Mouse (Mus musculus): Measurements from ENCODE around the gene Qprt.
A peak's percentile ranks its signal among the peaks of the same experiment; 100 is the strongest.

Gene Qprt

GRCm38 (mm10) chr7:127133125-127133524, 11.1 kb upstream of the Qprt start:
- DNase-seq (ENCODE audit: low read depth, low spot score), result no peak

- DNase-seq (ENCODE audit: low read depth, low spot score), result peak; percentile 74
These were observed 7.6 kb upstream of the Qprt start for GRCm38 (mm10) chr7:127129638-127130037.

- DNase-seq (ENCODE audit: low read depth, low spot score), result no peak
These were observed 740 bp downstream of the Qprt start for GRCm38 (mm10) chr7:127121061-127121910.

- DNase-seq (ENCODE audit: low read depth, low spot score), result no peak
These were observed 3.2 kb downstream of the Qprt start for GRCm38 (mm10) chr7:127118671-127119445.

- no peak for DNase-seq (ENCODE audit: low read depth, low spot score)
These were observed 4.1 kb downstream of the Qprt start for GRCm38 (mm10) chr7:127117948-127118347.

- DNase-seq (ENCODE audit: low read depth, low spot score), result no peak
These were observed 5.6 kb downstream of the Qprt start for GRCm38 (mm10) chr7:127116331-127116935.

- DNase-seq (ENCODE audit: low read depth, low spot score), result no peak
These were observed 7.1 kb downstream of the Qprt start for GRCm38 (mm10) chr7:127114920-127115319.

GRCm38 (mm10) chr7:127113614-127114259, 8.3 kb downstream of the Qprt start:
- peak; percentile 82 for DNase-seq (ENCODE audit: low read depth, low spot score)

- DNase-seq (ENCODE audit: low read depth, low spot score), result peak; percentile 73
These were observed 9.0 kb downstream of the Qprt start for GRCm38 (mm10) chr7:127112921-127113597.

- peak; percentile 62 for DNase-seq (ENCODE audit: low read depth, low spot score)
These were observed 9.7 kb downstream of the Qprt start for GRCm38 (mm10) chr7:127112251-127112841.

- peak; percentile 90 for DNase-seq (ENCODE audit: low read depth, low spot score)
These were observed 10.6 kb downstream of the Qprt start for GRCm38 (mm10) chr7:127111461-127111860.

- peak; percentile 90 for DNase-seq (ENCODE audit: low read depth, low spot score)
These were observed 11.6 kb downstream of the Qprt start for GRCm38 (mm10) chr7:127110239-127111007.

- DNase-seq (ENCODE audit: low read depth, low spot score), result no peak
These were observed 16.5 kb downstream of the Qprt start for GRCm38 (mm10) chr7:127105551-127105950.

GRCm38 (mm10) chr7:127104560-127105332, 17.3 kb downstream of the Qprt start:
- DNase-seq (ENCODE audit: low read depth, low spot score), result peak; percentile 89

GRCm38 (mm10) chr7:127103960-127104359, 18.1 kb downstream of the Qprt start:
- peak; percentile 80 for DNase-seq (ENCODE audit: low read depth, low spot score)

- no peak for DNase-seq (ENCODE audit: low read depth, low spot score)
These were observed 19.9 kb downstream of the Qprt start for GRCm38 (mm10) chr7:127102148-127102547.

GRCm38 (mm10) chr7:127101451-127102016, 20.5 kb downstream of the Qprt start:
- no peak for DNase-seq (ENCODE audit: low read depth, low spot score)

- DNase-seq (ENCODE audit: low read depth, low spot score), result no peak
These were observed 22.5 kb downstream of the Qprt start for GRCm38 (mm10) chr7:127099528-127099927.

- no peak for DNase-seq (ENCODE audit: low read depth, low spot score)
These were observed 23.1 kb downstream of the Qprt start for GRCm38 (mm10) chr7:127098950-127099349.

All from CD4-positive, CD25-positive, alpha-beta regulatory T cell, adult 2 months (primary cell).